Mouse (Mus musculus): ENCODE measurements around the gene Emsy. TPM values are rescaled to one million over a fixed set of nuclear protein-coding genes. Genes with fewer than 3 reads are reported as not detected.

Emsy gene
- total RNA-seq, 2 experiments from 2014 or later, result 50.8 to 71.6 TPM

GRCm38 (mm10) chr7:98556767-98557394 lies 99.7 kb downstream of the Emsy start:
- intact Hi-C loops (cut with DNase I), result no loop called here
- DNase-seq (ENCODE audit: low spot score in 2 of 2), result no peak

- intact Hi-C loops (cut with DNase I), result no loop called here
- no peak for DNase-seq (ENCODE audit: low spot score in 2 of 2)
Observed at GRCm38 (mm10) chr7:98551041-98551440, 105.5 kb downstream of the Emsy start.

GRCm38 (mm10) chr7:98550596-98550995 lies 106.0 kb downstream of the Emsy start:
- no peak for DNase-seq (ENCODE audit: low spot score in 2 of 2)
- intact Hi-C loops (cut with DNase I), result no loop called here

- intact Hi-C loops (cut with DNase I), result no loop called here
Observed at GRCm38 (mm10) chr7:98548839-98549238, 107.7 kb downstream of the Emsy start.

GRCm38 (mm10) chr7:98544556-98544955 lies 112.0 kb downstream of the Emsy start:
- DNase-seq (ENCODE audit: low spot score in 2 of 2), result no peak
- intact Hi-C loops (cut with DNase I), result loop anchor here (5.0 kb wide), 1 partner anchor 57 kb away; the partner anchor contains the start of gene Lrrc32

More at GRCm38 (mm10) chr7:98548839-98549238, 107.7 kb downstream of the Emsy start:
- no peak for DNase-seq (ENCODE audit: low spot score in 2 of 2)

GRCm38 (mm10) chr7:98543853-98544370 lies 112.7 kb downstream of the Emsy start:
- intact Hi-C loops (cut with DNase I), result loop anchor here (5.0 kb wide), 1 partner anchor 57 kb away; the partner anchor contains the start of gene Lrrc32
- DNase-seq (ENCODE audit: low spot score in 2 of 2), result no peak

- intact Hi-C loops (cut with DNase I), result loop anchor here (5.0 kb wide), 1 partner anchor 55 kb away; the partner anchor contains the start of gene Lrrc32
- peak in 1 of 2 experiments; percentile 23 for DNase-seq (ENCODE audit: low spot score in 2 of 2)
Observed at GRCm38 (mm10) chr7:98542731-98543142, 113.8 kb downstream of the Emsy start.

GRCm38 (mm10) chr7:98542267-98542666 lies 114.3 kb downstream of the Emsy start:
- intact Hi-C loops (cut with DNase I), result loop anchor here (5.0 kb wide), 1 partner anchor 55 kb away; the partner anchor contains the start of gene Lrrc32
- peak in 1 of 2 experiments; percentile 12 for DNase-seq (ENCODE audit: low spot score in 2 of 2)

GRCm38 (mm10) chr7:98541564-98541963 lies 115.0 kb downstream of the Emsy start:
- intact Hi-C loops (cut with DNase I), result loop anchor here (5.0 kb wide), 1 partner anchor 54 kb away; the partner anchor contains the start of gene Lrrc32
- no peak for DNase-seq (ENCODE audit: low spot score in 2 of 2)

- DNase-seq (ENCODE audit: low spot score in 2 of 2), result no peak
- intact Hi-C loops (cut with DNase I), result loop anchor here (5.0 kb wide), 1 partner anchor 54 kb away; the partner anchor contains the start of gene Lrrc32
Observed at GRCm38 (mm10) chr7:98540879-98541278, 115.7 kb downstream of the Emsy start.

- no peak for DNase-seq (ENCODE audit: low spot score in 2 of 2)
- intact Hi-C loops (cut with DNase I), result no loop called here
Observed at GRCm38 (mm10) chr7:98537967-98538573, 118.5 kb downstream of the Emsy start.

GRCm38 (mm10) chr7:98537210-98537966 lies 119.2 kb downstream of the Emsy start:
- DNase-seq (ENCODE audit: low spot score in 2 of 2), result no peak
- intact Hi-C loops (cut with DNase I), result no loop called here

Other genes starting within 250 kb of the Emsy start
- under 1 TPM in 1 of 2 experiments, not detected in 1; 0.11 TPM for gene Gucy2d, start 216.4 kb downstream of the Emsy start, total RNA-seq (2021)
- gene Lrrc32, start 167.5 kb downstream of the Emsy start, total RNA-seq (2021), result 1 to 10 TPM; 5.8 to 6.0 TPM
- 10 to 100 TPM; 54.8 to 60.0 TPM for gene Thap12, start 46.3 kb upstream of the Emsy start, total RNA-seq (2021)
- gene Wnt11, start 178.3 kb upstream of the Emsy start, total RNA-seq (2021), result under 1 TPM; 0.39 to 0.63 TPM

All from left cerebral cortex, postnatal 36 days (tissue).